Mouse (Mus musculus) olfactory bulb, adult 2 months (tissue): ENCODE measurements around the gene Gucy1b1. TPM values are rescaled to one million over a fixed set of nuclear protein-coding genes. Genes with fewer than 3 reads are reported as not detected.

Experiments used
- H3K27ac ChIP-seq: fragments of 200-500 bp; 2 replicates; pipeline ENCODE4 v1.5.1; 2012; ENCODE audit warnings: low read depth, low read length; ENCODE audit not compliant: insufficient read depth
- H3K4me1 ChIP-seq: fragments of 200-500 bp; 2 replicates; pipeline ENCODE4 v1.6.1; 2012; ENCODE audit warnings: low read length; ENCODE audit not compliant: control insufficient read depth, insufficient read depth
- H3K4me3 ChIP-seq: fragments of 200-500 bp; 2 replicates; pipeline ENCODE4 v1.5.1; 2012; ENCODE audit warnings: mild to moderate bottlenecking, low read depth, low read length, moderate library complexity; ENCODE audit not compliant: insufficient read depth
- CTCF ChIP-seq: fragments of 200-500 bp; IDR thresholded peaks from 2 replicates; pipeline ENCODE4 v1.5.1; 2012; ENCODE audit warnings: low read depth, mild to moderate bottlenecking, low read length, moderate library complexity; ENCODE audit not compliant: insufficient read depth
- POLR2A ChIP-seq: fragments of 200-500 bp; IDR thresholded peaks from 2 replicates; pipeline ENCODE4 v1.6.1; 2012; ENCODE audit warnings: mild to moderate bottlenecking, low read depth, low read length, moderate library complexity; ENCODE audit not compliant: insufficient read depth
- WGBS: fragments of 180-500 bp; shearing (Covaris S2); methylation state at CpG from one replicate; pipeline ENCODE4 v1.1.7; 2018; 5-methylcytosine and 5-hydroxymethylcytosine counted together
- polyA plus RNA-seq: library from polyadenylated mRNA; stranded (reverse); fragments of >200 nt; gene quantifications from 2 replicates; pipeline ENCODE4 v1.2.4, GENCODE M21; 2012; ENCODE audit warnings: low replicate concordance; ENCODE audit not compliant: missing spikeins, insufficient read depth, insufficient read length

Gucy1b1 gene
- polyA plus RNA-seq, 1 experiment, result 158 TPM

GRCm38 (mm10) chr3:82067830-82068229 lies 6.7 kb downstream of the Gucy1b1 start:
- TF ChIP-seq CTCF, result no peak
- no peak for TF ChIP-seq POLR2A
- WGBS, result 40% methylated on average over 5 of the region's 5 CpGs
- no peak overlapping the region for H3K27ac ChIP-seq

DNA sequence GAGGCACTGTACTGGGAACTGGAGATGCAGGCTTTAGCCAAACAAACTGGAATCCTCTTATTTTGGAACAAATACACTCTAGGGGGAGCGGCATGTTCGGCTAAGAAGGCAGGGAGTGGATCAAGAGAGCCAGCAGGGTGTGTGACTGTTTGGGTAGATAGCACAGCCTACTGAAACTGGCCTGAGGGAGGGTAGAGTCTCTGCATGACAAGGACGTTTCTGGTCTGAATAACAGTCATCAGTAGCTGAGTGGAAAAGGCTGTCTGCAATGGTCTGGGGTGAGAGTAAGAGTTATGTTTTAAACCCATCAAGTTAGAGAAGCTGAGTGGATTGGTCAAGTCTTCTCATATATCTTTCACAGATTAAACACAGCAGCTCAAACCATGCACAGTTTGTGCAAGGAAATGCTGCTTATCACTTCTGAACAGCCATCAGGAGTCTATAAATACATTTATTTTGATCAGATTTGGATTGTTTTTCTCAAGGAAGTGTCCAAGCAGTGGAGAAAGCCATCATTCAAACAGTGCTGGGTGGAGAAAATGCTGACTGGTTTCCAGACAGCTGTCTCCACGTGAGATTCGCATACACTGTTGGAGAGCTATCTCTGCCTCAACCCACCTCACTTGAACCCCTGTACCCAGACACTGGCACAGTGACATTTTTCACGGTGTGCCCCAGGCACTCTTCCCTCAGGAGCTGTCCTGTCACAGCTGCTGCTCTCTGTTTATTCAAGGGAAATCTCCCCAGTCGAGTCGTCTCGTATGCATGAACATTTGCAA lies 12.9 kb downstream of the Gucy1b1 start:
- WGBS, result 30% methylated on average over 9 of the region's 9 CpGs
- H3K27ac ChIP-seq, result no peak overlapping the region
- H3K4me3 ChIP-seq, result no peak overlapping the region
- TF ChIP-seq POLR2A, result no peak
- no peak for TF ChIP-seq CTCF
- H3K4me1 ChIP-seq, result peaks cover 4% of the 10 kb centered on the region; the same call in 1 of the 2 replicates

More at GRCm38 (mm10) chr3:82067830-82068229, 6.7 kb downstream of the Gucy1b1 start:
- Histone ChIP-seq H3K4me1 (no peaks in the 10 kb centered on the region), H3K4me3 (no peak overlapping the region)

GRCm38 (mm10) chr3:82057201-82057600 lies 17.3 kb downstream of the Gucy1b1 start:
- Histone ChIP-seq H3K27ac (no peak overlapping the region), H3K4me1 (peaks cover 8% of the 10 kb centered on the region), H3K4me3 (no peak overlapping the region)
- TF ChIP-seq CTCF (no peak), POLR2A (no peak)
- 31% methylated on average over 5 of the region's 5 CpGs for WGBS

DNA sequence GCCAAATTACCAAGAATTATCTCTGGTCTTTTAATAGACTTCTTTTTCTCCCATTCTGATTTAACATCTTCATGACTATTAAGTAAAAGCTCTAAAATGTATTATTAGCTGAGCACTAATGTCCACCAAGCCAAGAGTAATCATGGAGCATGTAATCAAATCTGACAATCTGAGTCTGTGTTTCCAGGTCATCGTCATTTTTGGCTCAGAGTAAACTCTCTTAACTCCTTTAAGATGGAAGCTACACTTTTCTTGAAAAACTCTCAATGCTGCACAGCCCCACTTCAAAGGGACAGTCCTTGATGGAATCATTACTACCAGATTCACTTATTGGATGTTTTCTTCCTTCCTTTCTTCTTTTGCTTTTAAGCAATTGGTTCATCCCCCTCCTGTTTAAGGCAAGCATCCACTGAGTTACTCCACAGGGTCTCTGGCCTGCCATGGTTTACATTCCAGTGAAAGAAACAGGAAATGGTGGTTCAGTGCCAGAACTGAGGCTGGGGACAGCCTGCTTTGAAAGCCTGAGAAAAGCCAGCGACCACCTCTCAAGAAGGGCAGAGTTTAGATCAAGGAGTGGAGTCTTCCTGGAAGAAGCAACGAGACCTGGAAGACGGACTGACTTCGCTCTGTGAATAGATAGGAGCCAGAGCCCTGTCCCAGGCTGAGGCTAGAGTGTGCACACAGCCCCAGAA lies 20.1 kb downstream of the Gucy1b1 start:
- Histone ChIP-seq H3K4me3 (no peak overlapping the region), H3K4me1 (peaks cover 5% of the 10 kb centered on the region; the same call in 1 of the 2 replicates), H3K27ac (no peak overlapping the region)
- TF ChIP-seq CTCF, result no peak
- no peak for TF ChIP-seq POLR2A
- 58% methylated on average over 5 of the region's 5 CpGs for WGBS

GRCm38 (mm10) chr3:82052029-82052428 lies 22.5 kb downstream of the Gucy1b1 start:
- 58% methylated on average over 2 of the region's 2 CpGs for WGBS
- H3K27ac ChIP-seq, result no peak overlapping the region
- no peak overlapping the region for H3K4me3 ChIP-seq
- TF ChIP-seq POLR2A (no peak), CTCF (no peak)
- peaks cover 3% of the 10 kb centered on the region; the same call in 1 of the 2 replicates for H3K4me1 ChIP-seq

GRCm38 (mm10) chr3:82051468-82051867 lies 23.0 kb downstream of the Gucy1b1 start:
- Histone ChIP-seq H3K27ac (no peak overlapping the region), H3K4me3 (no peak overlapping the region), H3K4me1 (peaks cover 3% of the 10 kb centered on the region; the same call in 1 of the 2 replicates)
- no peak for TF ChIP-seq POLR2A
- no peak for TF ChIP-seq CTCF

- H3K27ac ChIP-seq, result no peak overlapping the region; the same call in 1 of the 2 replicates
- H3K4me1 ChIP-seq, result no peaks in the 10 kb centered on the region
- WGBS, result 56% methylated on average over 7 of the region's 7 CpGs
- no peak overlapping the region for H3K4me3 ChIP-seq
- TF ChIP-seq POLR2A (no peak), CTCF (no peak)
Observed at GRCm38 (mm10) chr3:82048681-82049080, 25.8 kb downstream of the Gucy1b1 start.

DNA sequence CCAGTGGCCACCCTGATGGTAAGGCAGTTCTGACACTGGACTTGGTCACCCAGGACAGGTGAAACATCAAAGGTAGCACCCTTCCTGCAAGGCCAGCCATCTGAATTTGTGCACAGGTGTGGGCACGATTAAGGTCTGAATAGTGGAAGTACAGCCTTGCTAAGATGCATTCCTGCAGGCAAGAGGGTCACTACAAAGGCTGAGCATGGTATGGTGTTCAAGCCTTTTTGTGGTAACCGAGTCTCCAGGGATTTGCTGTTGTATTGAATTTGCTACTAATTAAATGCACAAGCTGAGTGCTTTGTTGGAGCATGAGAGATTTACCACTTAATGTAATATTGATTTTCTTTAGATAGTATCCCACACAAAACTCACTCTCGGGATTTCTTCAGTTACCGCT lies 26.4 kb downstream of the Gucy1b1 start:
- TF ChIP-seq POLR2A (no peak), CTCF (no peak)
- H3K4me3 ChIP-seq, result no peak overlapping the region
- no peaks in the 10 kb centered on the region for H3K4me1 ChIP-seq
- 65% methylated on average over 4 of the region's 4 CpGs for WGBS
- H3K27ac ChIP-seq, result no peak overlapping the region

GRCm38 (mm10) chr3:82047100-82047753 lies 27.3 kb downstream of the Gucy1b1 start:
- Histone ChIP-seq H3K27ac (no peak overlapping the region), H3K4me1 (no peaks in the 10 kb centered on the region), H3K4me3 (no peak overlapping the region)
- TF ChIP-seq POLR2A (no peak), CTCF (no peak)
- 25% methylated on average over 8 of the region's 8 CpGs for WGBS
